Mouse (Mus musculus): ENCODE measurements around the gene Usp8. TPM values are rescaled to one million over a fixed set of nuclear protein-coding genes. Genes with fewer than 3 reads are reported as not detected.

Usp8 gene
- total RNA-seq, 2 experiments from 2014 or later = 29.5 to 44.0 TPM

GRCm38 (mm10) chr2:126735339-126736073 is 28.4 kb downstream of the Usp8 start:
- no peak for ATAC-seq (replicated peaks; ENCODE audit: low FRiP score, poor library complexity, severe bottlenecking)

GRCm38 (mm10) chr2:126740314-126740713 is 33.2 kb downstream of the Usp8 start:
- ATAC-seq (replicated peaks; ENCODE audit: low FRiP score, poor library complexity, severe bottlenecking) = no peak

- no peak for ATAC-seq (replicated peaks; ENCODE audit: low FRiP score, poor library complexity, severe bottlenecking)
These were observed 36.3 kb downstream of the Usp8 start for GRCm38 (mm10) chr2:126743389-126743788.

- no peak for ATAC-seq (replicated peaks; ENCODE audit: low FRiP score, poor library complexity, severe bottlenecking)
These were observed 48.5 kb downstream of the Usp8 start for GRCm38 (mm10) chr2:126755664-126756063.

- ATAC-seq (replicated peaks; ENCODE audit: low FRiP score, poor library complexity, severe bottlenecking) = no peak
These were observed 52.2 kb downstream of the Usp8 start for GRCm38 (mm10) chr2:126759351-126759750.

- ATAC-seq (replicated peaks; ENCODE audit: low FRiP score, poor library complexity, severe bottlenecking) = no peak
These were observed 58.9 kb downstream of the Usp8 start for GRCm38 (mm10) chr2:126765867-126766582.

GRCm38 (mm10) chr2:126767599-126767998 is 60.5 kb downstream of the Usp8 start:
- ATAC-seq (replicated peaks; ENCODE audit: low FRiP score, poor library complexity, severe bottlenecking) = no peak

- ATAC-seq (replicated peaks; ENCODE audit: low FRiP score, poor library complexity, severe bottlenecking) = no peak
These were observed 61.1 kb downstream of the Usp8 start for GRCm38 (mm10) chr2:126768194-126768593.

GRCm38 (mm10) chr2:126769431-126770181 is 62.5 kb downstream of the Usp8 start:
- ATAC-seq (replicated peaks; ENCODE audit: low FRiP score, poor library complexity, severe bottlenecking) = no peak

GRCm38 (mm10) chr2:126772217-126772616 is 65.1 kb downstream of the Usp8 start:
- ATAC-seq (replicated peaks; ENCODE audit: low FRiP score, poor library complexity, severe bottlenecking) = no peak

GRCm38 (mm10) chr2:126775951-126776350 is 68.8 kb downstream of the Usp8 start:
- ATAC-seq (replicated peaks; ENCODE audit: low FRiP score, poor library complexity, severe bottlenecking) = no peak

- no peak for ATAC-seq (replicated peaks; ENCODE audit: low FRiP score, poor library complexity, severe bottlenecking)
These were observed 69.3 kb downstream of the Usp8 start for GRCm38 (mm10) chr2:126776416-126776815.

GRCm38 (mm10) chr2:126778806-126779205 is 71.7 kb downstream of the Usp8 start:
- no peak for ATAC-seq (replicated peaks; ENCODE audit: low FRiP score, poor library complexity, severe bottlenecking)

GRCm38 (mm10) chr2:126780286-126780685 is 73.2 kb downstream of the Usp8 start:
- no peak for ATAC-seq (replicated peaks; ENCODE audit: low FRiP score, poor library complexity, severe bottlenecking)

- ATAC-seq (replicated peaks; ENCODE audit: low FRiP score, poor library complexity, severe bottlenecking) = no peak
These were observed 74.3 kb downstream of the Usp8 start for GRCm38 (mm10) chr2:126781478-126781877.

- no peak for ATAC-seq (replicated peaks; ENCODE audit: low FRiP score, poor library complexity, severe bottlenecking)
These were observed 75.3 kb downstream of the Usp8 start for GRCm38 (mm10) chr2:126782433-126782832.

- no peak for ATAC-seq (replicated peaks; ENCODE audit: low FRiP score, poor library complexity, severe bottlenecking)
These were observed 76.2 kb downstream of the Usp8 start, which contains the start of gene Usp50 for GRCm38 (mm10) chr2:126783370-126783769. Usp50 (minus strand) TSS chr2:126783470.

GRCm38 (mm10) chr2:126787721-126788342 is 80.7 kb downstream of the Usp8 start:
- no peak for ATAC-seq (replicated peaks; ENCODE audit: low FRiP score, poor library complexity, severe bottlenecking)

- ATAC-seq (replicated peaks; ENCODE audit: low FRiP score, poor library complexity, severe bottlenecking) = no peak
These were observed 85.5 kb downstream of the Usp8 start for GRCm38 (mm10) chr2:126792611-126793010.

- ATAC-seq (replicated peaks; ENCODE audit: low FRiP score, poor library complexity, severe bottlenecking) = no peak
These were observed 88.6 kb downstream of the Usp8 start for GRCm38 (mm10) chr2:126795708-126796107.

All from erythroid progenitor cell, adult 5-6 weeks (primary cell).